Comparison of ENCODE assay signal across 8 mouse cellular contexts in genomic region chr11:106391546-106392188, GRCm38 (mm10). TPM values are rescaled to one million over a fixed set of nuclear protein-coding genes. Genes with fewer than 3 reads are reported as not detected.
A peak's percentile ranks its signal among the peaks of the same experiment; 100 is the strongest.
DNase-seq lines count a peak whose midpoint lies in the region; ATAC-seq and TF ChIP-seq lines count a peak whose summit lies in the region.

No protein-coding gene starts in this region.

- TF ChIP-seq CTCF in hindbrain, postnatal 0 days (IDR thresholded peaks at IDR 0.05; ENCODE audit: low read depth): peak; percentile 98

- H3K27ac ChIP-seq in hindbrain, postnatal 0 days: no peak overlapping the region

- H3K4me1 ChIP-seq in hindbrain, postnatal 0 days (ENCODE audit: insufficient read depth, low read length): no peaks in the 10 kb centered on the region

- no peak overlapping the region for H3K9ac ChIP-seq in hindbrain, postnatal 0 days (replicated peaks; ENCODE audit: low read length)

- peak; percentile 83 for DNase-seq in ZHBTc4 (ENCODE audit: low read depth, low spot score)
- peak; percentile 69 for DNase-seq in cerebellum, adult 8-10 months
- DNase-seq in frontal cortex, postnatal 14 days (ENCODE audit: low spot score in 2 of 2): peak; percentile 35 to 59
- DNase-seq in hindbrain, postnatal 0 days (ENCODE audit: low spot score): peak; percentile 91
- peak; percentile 45 for DNase-seq in left cerebral cortex, adult 11 months (ENCODE audit: low spot score)
- peak; percentile 57 to 81 for DNase-seq in lung, postnatal 4 days
- DNase-seq in right cerebral cortex, adult 2 months (ENCODE audit: low spot score in 2 of 2): peak; percentile 77 to 79

- H3K36me3 ChIP-seq in hindbrain, postnatal 0 days (ENCODE audit: insufficient read depth, low read length): peaks cover 3% of the 10 kb centered on the region; the same call in 1 of the 2 replicates

- no peaks in the 10 kb centered on the region for H3K9me3 ChIP-seq in hindbrain, postnatal 0 days (ENCODE audit: low read length)

- no peaks in the 10 kb centered on the region for H3K27me3 ChIP-seq in hindbrain, postnatal 0 days (ENCODE audit: insufficient read depth, low read length)

- WGBS in hindbrain, postnatal 0 days: 34% methylated on average over 6 of the region's 6 CpGs

- ATAC-seq in hindbrain, postnatal 0 days: peak; percentile 86
- no peak for ATAC-seq in activated CD4-positive, CD25-positive, alpha-beta regulatory T cell, adult 4 months

- no peak overlapping the region for H3K4me2 ChIP-seq in hindbrain, postnatal 0 days (ENCODE audit: low read depth, low read length)

- no peak overlapping the region for H3K4me3 ChIP-seq in hindbrain, postnatal 0 days (ENCODE audit: low read length)

RNA-seq across cellular contexts. Expression of gene Icam2, which starts 3.8 kb away (rescaled TPM):
- 3.8 and 11.4 TPM in 2 replicates for total RNA-seq in hindbrain, postnatal 0 days (2014; rRNA removed)
- polyA plus RNA-seq in hindbrain, postnatal 0 days (2015; fragmentation: Nextera tagmentation; extraction: Ambion mirVana): 8.4 TPM in 2 replicates
- 100 to 1,000 TPM in 1 of 2 experiments, 10 to 100 TPM in 1; 94.3 to 114 TPM for polyA plus RNA-seq in activated CD4-positive, CD25-positive, alpha-beta regulatory T cell, adult 4 months (2017; shearing (Covaris generic))

RNA-seq across cellular contexts. Expression of gene Prr29, which starts 26.4 kb away (rescaled TPM):
- total RNA-seq in hindbrain, postnatal 0 days (2014; rRNA removed): not detected in 2 replicates
- polyA plus RNA-seq in hindbrain, postnatal 0 days (2015; fragmentation: Nextera tagmentation; extraction: Ambion mirVana): not detected in 2 replicates
- polyA plus RNA-seq in activated CD4-positive, CD25-positive, alpha-beta regulatory T cell, adult 4 months (2017; shearing (Covaris generic)): 1 to 10 TPM; 1.1 to 1.2 TPM

RNA-seq across cellular contexts. Expression of gene Scn4a, which starts 38.6 kb away (rescaled TPM):
- under 0.01 and 0.22 TPM in 2 replicates for total RNA-seq in hindbrain, postnatal 0 days (2014; rRNA removed)
- polyA plus RNA-seq in hindbrain, postnatal 0 days (2015; fragmentation: Nextera tagmentation; extraction: Ambion mirVana): 0.04 TPM in 1 of 2 replicates, not detected in the other
- polyA plus RNA-seq in activated CD4-positive, CD25-positive, alpha-beta regulatory T cell, adult 4 months (2017; shearing (Covaris generic)): under 1 TPM in 1 of 2 experiments, not detected in 1; 0.09 TPM

Comparison
In these comparisons a context has a peak if more than half of its experiments do, and no peak if none do; other contexts are left out.
1. RNA of gene Icam2, which starts 3.8 kb away (polyA plus RNA-seq): 94.3 to 114 TPM in activated CD4-positive, CD25-positive, alpha-beta regulatory T cell, adult 4 months; 8.4 TPM in hindbrain, postnatal 0 days; every median in the first group is over 10 times any median in the second.
2. Peak in every context shown above with its lines, with median percentiles within 50 percentile points of each other: DNase-seq.